Mouse (Mus musculus) midbrain, embryonic 15.5 days (tissue): ENCODE results near the gene Cercam. TPM values are rescaled to one million over a fixed set of nuclear protein-coding genes. Genes with fewer than 3 reads are reported as not detected.
A peak's percentile ranks its signal among the peaks of the same experiment; 100 is the strongest.

Experiments used
- ATAC-seq: fragments of 200-750 bp; cut with Nextera tagmentation; replicated peaks from 2 replicates; pipeline ENCODE4 v1.8.0; 2017; ENCODE audit warnings: moderate TSS enrichment
- H3K27ac ChIP-seq: fragments of 300-500 bp; sonication (generic); 2 replicates; pipeline ENCODE4 v1.5.1; 2015; ENCODE audit warnings: mild to moderate bottlenecking, inconsistent platforms
- H3K27me3 ChIP-seq: fragments of 300-500 bp; sonication (generic); replicated peaks from 2 replicates; pipeline ENCODE4 v1.6.1; 2015; ENCODE audit warnings: inconsistent platforms
- H3K36me3 ChIP-seq: fragments of 300-500 bp; sonication (generic); replicated peaks from 2 replicates; pipeline ENCODE4 v1.6.1; 2015; ENCODE audit warnings: inconsistent platforms
- H3K4me1 ChIP-seq: fragments of 300-500 bp; sonication (generic); 2 replicates; pipeline ENCODE4 v1.6.1; 2015; ENCODE audit warnings: inconsistent platforms
- H3K4me2 ChIP-seq: fragments of 300-500 bp; sonication (generic); 2 replicates; pipeline ENCODE4 v1.6.1; 2015; ENCODE audit warnings: inconsistent platforms, mild to moderate bottlenecking, moderate library complexity
- H3K4me3 ChIP-seq: fragments of 300-500 bp; sonication (generic); 2 replicates; pipeline ENCODE4 v1.5.1; 2015; ENCODE audit warnings: mild to moderate bottlenecking, inconsistent platforms
- H3K9ac ChIP-seq: fragments of 300-500 bp; sonication (generic); 2 replicates; pipeline ENCODE4 v1.6.1; 2015; ENCODE audit warnings: mild to moderate bottlenecking, inconsistent platforms
- H3K9me3 ChIP-seq: fragments of 300-500 bp; sonication (generic); 2 replicates; pipeline ENCODE4 v1.6.1; 2016; ENCODE audit warnings: inconsistent platforms
- WGBS: fragments of 180-500 bp; shearing (Covaris S2); methylation state at CpG from one replicate; pipeline ENCODE4 v1.1.7; 2015; ENCODE audit warnings: mixed read lengths; 5-methylcytosine and 5-hydroxymethylcytosine counted together
- polyA plus RNA-seq: library from polyadenylated mRNA; unstranded; fragments of >200 nt; fragmentation: Nextera tagmentation; extraction: Ambion mirVana; gene quantifications from 2 replicates; pipeline ENCODE4 v1.2.1, GENCODE M21; 2015

Cercam gene
- 18.1 and 19.0 TPM in 2 replicates for polyA plus RNA-seq

- 0% methylated on average over 42 of the region's 44 CpGs for WGBS
Measured at GRCm38 (mm10) chr2:29868949-29869645, at the start of gene Cercam. Cercam (plus strand) TSS chr2:29869164.

GRCm38 (mm10) chr2:29819363-29819762, 49.6 kb upstream of the Cercam start:
- peak overlapping the region; percentile 67 for H3K4me2 ChIP-seq
- no peaks in the 10 kb centered on the region for H3K9me3 ChIP-seq
- H3K4me3 ChIP-seq: no peak overlapping the region
- H3K9ac ChIP-seq: no peak overlapping the region
- ATAC-seq: 0 out of 2 replicates have a peak, but pooled peaks have one; percentile 7
- H3K27ac ChIP-seq: peak overlapping the region; percentile 92
- no peaks in the 10 kb centered on the region for H3K27me3 ChIP-seq
- peaks cover 20% of the 10 kb centered on the region; the same call in 1 of the 2 replicates for H3K36me3 ChIP-seq
- 3% methylated on average over 2 of the region's 2 CpGs for WGBS
- H3K4me1 ChIP-seq: peaks cover 22% of the 10 kb centered on the region

More at GRCm38 (mm10) chr2:29868949-29869645, at the start of gene Cercam:
- peaks cover 19% of the 10 kb centered on the region for H3K4me1 ChIP-seq
- ATAC-seq: peak; percentile 91
- H3K9me3 ChIP-seq: no peaks in the 10 kb centered on the region
- peak within 1 kb of the TSS; percentile 78 for H3K27ac ChIP-seq
- peak within 1 kb of the TSS; percentile 51 for H3K4me3 ChIP-seq
- H3K36me3 ChIP-seq: no peaks in the 10 kb centered on the region
- peak within 1 kb of the TSS; percentile 77 for H3K4me2 ChIP-seq
- peak within 1 kb of the TSS; percentile 56 for H3K9ac ChIP-seq
- no peaks in the 10 kb centered on the region for H3K27me3 ChIP-seq

GRCm38 (mm10) chr2:29820025-29820817, 48.7 kb upstream of the Cercam start, which contains the start of gene Urm1:
Urm1 (plus strand) TSS chr2:29820075.
- H3K27ac ChIP-seq: peak within 1 kb of the TSS; percentile 92
- H3K36me3 ChIP-seq: peaks cover 11% of the 10 kb centered on the region; the same call in 1 of the 2 replicates
- H3K4me2 ChIP-seq: peak within 1 kb of the TSS; percentile 67
- no peaks in the 10 kb centered on the region for H3K9me3 ChIP-seq
- H3K4me1 ChIP-seq: peaks cover 22% of the 10 kb centered on the region
- peak within 1 kb of the TSS; percentile 61 for H3K9ac ChIP-seq
- H3K4me3 ChIP-seq: peak within 1 kb of the TSS; percentile 40
- no peaks in the 10 kb centered on the region for H3K27me3 ChIP-seq
- peak; percentile 79 for ATAC-seq
- WGBS: under 1% methylated on average over 35 of the region's 35 CpGs

- peak overlapping the region; percentile 71 for H3K4me3 ChIP-seq
- peak; percentile 18 for ATAC-seq
- no peaks in the 10 kb centered on the region for H3K27me3 ChIP-seq
- peak overlapping the region; percentile 94 for H3K27ac ChIP-seq
- H3K36me3 ChIP-seq: no peaks in the 10 kb centered on the region
- peak overlapping the region; percentile 87 for H3K4me2 ChIP-seq
- no peaks in the 10 kb centered on the region for H3K9me3 ChIP-seq
- 11% methylated on average over 11 of the region's 11 CpGs for WGBS
- H3K4me1 ChIP-seq: peaks cover 17% of the 10 kb centered on the region
- peak overlapping the region; percentile 72 for H3K9ac ChIP-seq
Measured at GRCm38 (mm10) chr2:29826318-29826925, 42.5 kb upstream of the Cercam start.

- Histone ChIP-seq H3K27me3 (no peaks in the 10 kb centered on the region), H3K9me3 (no peaks in the 10 kb centered on the region), H3K9ac (peak overlapping the region; percentile 72), H3K36me3 (no peaks in the 10 kb centered on the region), H3K4me2 (peak overlapping the region; percentile 87), H3K27ac (peak overlapping the region; percentile 94), H3K4me1 (peaks cover 17% of the 10 kb centered on the region), H3K4me3 (peak overlapping the region; percentile 71)
- under 1% methylated on average over 48 of the region's 48 CpGs for WGBS
- peak; percentile 97 for ATAC-seq
Measured at GRCm38 (mm10) chr2:29826926-29827708, 41.8 kb upstream of the Cercam start.

- peak; percentile 11 for ATAC-seq
- Histone ChIP-seq H3K27me3 (no peaks in the 10 kb centered on the region), H3K4me1 (peaks cover 17% of the 10 kb centered on the region), H3K27ac (peak overlapping the region; percentile 54), H3K36me3 (no peaks in the 10 kb centered on the region), H3K9me3 (no peaks in the 10 kb centered on the region), H3K4me2 (peak overlapping the region; percentile 87), H3K4me3 (peak overlapping the region; percentile 71), H3K9ac (peak overlapping the region; percentile 61)
- 4% methylated on average over 12 of the region's 12 CpGs for WGBS
Measured at GRCm38 (mm10) chr2:29827709-29828024, 41.3 kb upstream of the Cercam start.

- WGBS: 90% methylated on average over 4 of the region's 4 CpGs
Measured at GRCm38 (mm10) chr2:29831106-29831505, 37.9 kb upstream of the Cercam start.

GRCm38 (mm10) chr2:29833796-29834195, 35.2 kb upstream of the Cercam start:
- Histone ChIP-seq H3K4me1 (peaks cover 9% of the 10 kb centered on the region; the same call in 1 of the 2 replicates), H3K4me2 (no peak overlapping the region), H3K9me3 (no peaks in the 10 kb centered on the region), H3K9ac (no peak overlapping the region), H3K27ac (no peak overlapping the region), H3K36me3 (0 out of 2 replicates have a peak, but pooled peaks cover 5% of the 10 kb centered on the region), H3K4me3 (no peak overlapping the region), H3K27me3 (no peaks in the 10 kb centered on the region)
- ATAC-seq: no peak
- WGBS: 95% methylated on average over 5 of the region's 5 CpGs

More at GRCm38 (mm10) chr2:29831106-29831505, 37.9 kb upstream of the Cercam start:
- Histone ChIP-seq H3K36me3 (0 out of 2 replicates have a peak, but pooled peaks cover 3% of the 10 kb centered on the region), H3K9ac (no peak overlapping the region), H3K4me3 (no peak overlapping the region), H3K4me2 (no peak overlapping the region), H3K4me1 (peaks cover 24% of the 10 kb centered on the region), H3K9me3 (no peaks in the 10 kb centered on the region), H3K27me3 (no peaks in the 10 kb centered on the region), H3K27ac (no peak overlapping the region)
- ATAC-seq: no peak

GRCm38 (mm10) chr2:29835391-29835899, 33.5 kb upstream of the Cercam start:
- 17% methylated on average over 2 of the region's 2 CpGs for WGBS
- Histone ChIP-seq H3K4me1 (peaks cover 9% of the 10 kb centered on the region; the same call in 1 of the 2 replicates), H3K9me3 (no peaks in the 10 kb centered on the region), H3K9ac (no peak overlapping the region), H3K27me3 (no peaks in the 10 kb centered on the region), H3K4me2 (no peak overlapping the region), H3K4me3 (no peak overlapping the region), H3K36me3 (0 out of 2 replicates have a peak, but pooled peaks cover 5% of the 10 kb centered on the region), H3K27ac (peak overlapping the region; percentile 35)
- no peak; the same call in 1 of the 2 replicates for ATAC-seq

GRCm38 (mm10) chr2:29839460-29839859, 29.5 kb upstream of the Cercam start:
- Histone ChIP-seq H3K4me3 (no peak overlapping the region), H3K9me3 (no peaks in the 10 kb centered on the region), H3K4me2 (no peak overlapping the region), H3K9ac (no peak overlapping the region), H3K36me3 (0 out of 2 replicates have a peak, but pooled peaks cover 3% of the 10 kb centered on the region), H3K4me1 (peaks cover 24% of the 10 kb centered on the region), H3K27ac (peak overlapping the region; percentile 46; the same call in 1 of the 2 replicates), H3K27me3 (no peaks in the 10 kb centered on the region)
- ATAC-seq: peak; percentile 62
- WGBS: 15% methylated on average over 4 of the region's 4 CpGs
